Mouse (Mus musculus): ENCODE data around the gene Inpp1. TPM values are rescaled to one million over a fixed set of nuclear protein-coding genes. Genes with fewer than 3 reads are reported as not detected.

Gene Inpp1
- 10 to 100 TPM; 40.3 to 42.9 (median 42.1) TPM for total RNA-seq (2022)

DNA sequence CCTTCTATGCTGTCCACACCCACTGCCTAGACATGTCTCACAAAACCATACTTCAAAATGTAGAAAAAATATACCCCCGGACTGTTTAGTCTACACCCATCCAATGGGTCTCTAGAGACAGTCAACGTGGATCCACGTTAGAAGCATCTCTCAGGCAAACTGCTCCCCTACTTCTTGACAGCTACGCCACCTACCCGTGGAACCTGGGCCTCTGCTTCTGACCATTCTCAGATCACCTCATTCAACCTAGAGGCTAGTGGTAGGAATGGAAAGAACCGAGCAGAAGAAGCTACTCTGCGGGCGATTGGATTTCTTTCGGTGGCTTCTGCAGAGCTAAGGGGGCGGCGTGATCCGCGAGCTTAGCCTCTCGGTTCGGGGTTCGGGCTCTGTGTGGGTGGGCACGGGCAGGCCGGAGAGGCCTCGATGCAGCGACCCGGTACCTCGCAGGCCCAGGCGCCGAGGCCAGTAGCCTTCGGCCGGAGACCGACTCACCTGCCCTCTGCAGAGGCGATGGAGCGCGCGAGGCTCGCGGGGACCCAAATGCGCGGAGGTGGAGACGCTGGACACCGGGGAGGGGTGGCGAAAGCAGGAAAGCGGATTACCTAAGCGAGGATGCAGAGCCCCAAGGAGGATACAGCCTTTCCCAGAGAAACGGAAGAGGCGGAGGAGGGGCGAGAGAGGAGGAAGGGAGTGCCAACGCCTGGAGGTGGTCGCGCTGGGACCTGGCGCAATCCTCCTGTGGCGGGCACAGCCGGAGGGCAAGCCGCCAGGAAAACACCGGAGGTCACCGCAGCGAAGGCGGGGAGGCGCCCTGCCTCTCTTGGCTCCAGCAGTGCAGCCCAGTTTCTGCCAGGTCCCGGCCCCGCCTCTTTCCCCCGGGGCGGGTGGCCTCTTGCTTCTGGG is at the start of gene Inpp1:
Gene Inpp1, minus strand, starts transcription at position 779 of the 903 bp plus-strand sequence.
- DNase-seq (ENCODE audit: low spot score in 2 of 2) = peak; percentile 52 to 67

DNA sequence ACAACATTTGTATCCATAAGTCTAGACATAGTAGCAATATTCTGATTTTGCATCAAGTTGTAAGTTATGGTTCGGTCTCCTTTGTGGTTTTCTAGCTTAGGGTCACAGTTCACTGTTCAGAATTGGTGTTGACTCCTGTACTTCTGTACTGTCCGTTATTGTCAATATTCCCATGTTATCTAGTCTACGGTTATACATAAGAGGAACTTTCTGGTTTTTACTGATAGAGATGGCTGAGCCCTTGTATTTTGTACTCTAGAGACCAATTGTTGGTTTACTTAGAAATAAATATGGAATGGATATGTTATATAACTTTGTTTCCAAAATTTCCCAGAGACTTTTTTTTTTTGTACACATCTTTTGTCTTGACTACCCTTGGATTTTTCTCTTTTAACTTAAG is 48.5 kb upstream of the Inpp1 start:
- no peak for DNase-seq (ENCODE audit: low spot score in 2 of 2)

DNA sequence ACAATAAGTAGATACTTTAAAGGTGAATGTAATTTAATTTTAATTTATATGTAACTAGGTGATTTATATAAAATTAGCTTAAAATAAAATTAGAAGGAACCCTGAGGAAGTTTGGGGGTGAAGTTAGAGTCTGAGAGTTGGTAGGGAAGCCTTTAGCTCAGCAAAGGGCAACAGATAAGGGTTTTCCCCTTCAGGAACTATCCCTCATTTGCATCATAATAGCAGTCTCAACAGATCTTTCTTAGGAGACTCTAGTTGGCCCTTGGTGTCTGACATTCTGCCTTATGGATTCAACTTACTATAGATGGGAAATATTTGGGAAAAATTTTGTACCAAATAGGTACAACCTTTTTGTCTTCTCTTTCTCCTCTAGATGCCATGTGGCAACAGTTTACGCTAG is 46.7 kb upstream of the Inpp1 start:
- no peak for DNase-seq (ENCODE audit: low spot score in 2 of 2)

DNA sequence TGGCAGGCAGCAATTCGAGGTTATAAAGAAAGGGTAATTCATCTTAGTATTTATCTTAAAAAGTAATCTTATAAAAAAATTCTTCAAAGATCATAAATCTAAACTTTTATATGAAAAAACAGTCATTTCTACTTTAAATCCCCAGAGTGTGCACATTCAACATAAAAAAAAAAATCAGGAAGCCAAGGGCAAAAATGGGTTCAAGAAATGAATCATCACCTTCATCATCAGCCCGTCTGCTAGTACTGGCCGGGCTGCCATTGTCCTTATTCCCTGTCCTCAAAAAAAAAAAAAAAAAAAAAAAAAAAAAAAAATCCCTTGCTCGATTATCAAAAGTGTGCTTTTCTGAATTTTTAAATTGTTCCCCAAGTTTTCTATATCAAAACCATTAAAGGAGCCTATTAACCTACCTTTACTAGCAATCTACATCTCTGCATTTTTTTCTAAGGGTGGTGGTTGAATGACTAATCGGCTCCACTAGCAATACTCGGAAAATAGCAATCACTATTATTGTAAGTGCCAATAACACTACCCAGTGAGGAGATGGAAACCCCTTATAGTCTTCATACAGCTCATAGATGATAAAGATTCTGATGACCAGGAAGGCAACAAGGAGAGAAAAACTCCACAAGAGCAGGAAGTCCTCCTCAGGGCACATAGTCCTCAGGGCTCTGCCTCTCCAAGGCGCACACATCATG is 38.6 kb upstream of the Inpp1 start:
- no peak for DNase-seq (ENCODE audit: low spot score in 2 of 2)

DNA sequence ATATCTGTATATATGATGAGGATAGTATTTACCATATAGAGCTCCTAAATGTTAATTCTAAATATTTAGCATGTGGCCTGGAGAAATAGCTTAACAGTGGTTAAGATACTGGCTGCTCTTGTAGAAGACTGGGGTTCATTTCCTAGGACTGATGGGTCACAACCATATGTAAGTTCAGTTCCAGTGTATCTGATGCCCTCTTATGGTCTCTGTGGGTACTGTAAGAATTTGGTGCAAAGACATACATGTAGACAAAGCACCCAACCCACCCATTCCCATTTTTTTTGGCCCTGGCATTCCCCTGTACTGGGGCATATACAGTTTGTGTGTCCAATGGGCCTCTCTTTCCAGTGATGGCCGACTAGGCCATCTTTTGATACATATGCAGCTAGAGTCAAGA is 36.5 kb upstream of the Inpp1 start:
- peak in 1 of 2 experiments; percentile 13 for DNase-seq (ENCODE audit: low spot score in 2 of 2)

DNA sequence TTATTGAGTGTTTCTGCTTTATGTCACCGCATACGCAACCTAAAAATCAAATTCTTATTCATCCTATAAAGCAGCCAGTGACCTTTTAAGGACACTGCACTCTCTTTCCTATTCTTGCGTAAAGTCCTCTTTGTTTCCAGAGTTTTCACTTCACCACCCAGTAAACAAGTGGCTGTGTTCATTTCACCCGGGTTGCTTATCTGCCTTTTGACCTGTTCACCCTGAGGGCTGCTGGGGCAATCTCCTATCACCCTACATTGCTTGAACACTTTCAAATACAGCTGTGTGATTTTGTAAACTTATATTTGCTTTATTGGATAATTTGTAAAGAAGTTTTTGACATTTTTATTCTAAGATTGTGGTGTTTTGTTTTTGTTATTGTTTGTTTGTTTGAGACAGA is 31.9 kb upstream of the Inpp1 start:
- DNase-seq (ENCODE audit: low spot score in 2 of 2) = no peak

DNA sequence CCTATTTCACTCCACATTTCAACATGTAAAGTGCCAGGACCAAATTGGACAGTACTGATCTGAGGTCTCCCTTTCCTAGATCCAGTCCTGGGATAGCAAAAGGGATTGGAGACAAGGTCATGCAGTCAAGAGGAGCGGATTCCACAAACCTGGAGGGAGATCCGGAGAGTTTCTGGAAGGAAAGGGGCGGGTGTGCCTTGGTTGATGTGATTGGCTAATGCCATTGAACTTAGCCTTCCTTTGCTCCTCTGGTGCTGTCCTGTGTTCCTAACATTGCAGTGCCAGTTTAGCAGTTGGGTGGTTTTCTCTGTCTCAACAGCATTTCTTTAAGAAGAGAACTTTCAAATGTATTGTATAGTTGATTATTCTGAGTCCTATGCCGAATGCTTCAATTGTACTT is 29.1 kb upstream of the Inpp1 start:
- DNase-seq (ENCODE audit: low spot score in 2 of 2) = no peak

DNA sequence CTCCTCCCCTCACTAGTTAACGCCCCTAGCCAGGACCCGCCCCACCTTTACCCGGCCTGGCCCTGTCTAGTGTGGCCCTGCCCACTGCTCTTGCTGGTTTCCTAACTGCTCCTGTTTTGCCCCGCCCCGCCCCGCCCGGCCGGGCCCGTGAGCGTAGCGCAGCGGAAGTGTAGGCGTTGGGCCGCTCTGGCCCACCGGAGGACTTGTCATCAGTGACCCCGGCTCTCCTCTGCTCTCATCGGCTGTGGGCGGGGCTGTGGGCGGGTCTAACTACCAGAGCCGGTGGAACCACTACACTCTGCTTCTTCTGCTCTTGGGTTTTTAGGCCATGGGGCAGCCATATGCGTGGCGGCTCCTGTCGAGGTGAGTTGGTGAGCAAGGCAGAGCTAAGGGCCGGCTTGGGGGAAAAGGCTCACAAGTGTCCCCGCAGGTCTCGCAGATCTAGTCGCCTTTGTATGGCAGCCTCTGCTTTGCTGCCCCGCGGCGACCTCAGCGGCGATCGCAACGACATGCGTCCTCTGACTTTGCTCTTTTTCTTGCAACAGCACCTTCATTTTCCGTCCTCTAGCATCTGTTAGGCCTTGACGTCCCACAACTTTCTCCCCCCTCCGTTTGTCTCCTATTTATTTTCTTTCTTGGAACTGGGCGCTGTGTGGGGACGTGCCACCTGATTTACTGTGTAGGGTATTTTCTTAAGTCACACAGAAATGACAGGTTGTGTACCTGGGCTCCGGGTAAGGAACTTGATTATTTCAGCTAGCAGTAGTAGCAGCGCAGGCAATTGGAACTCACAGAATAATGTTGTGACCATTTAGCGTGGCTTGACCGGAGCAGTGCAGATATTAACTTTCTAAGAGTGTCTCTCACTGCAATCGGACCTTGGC is 27.5 kb upstream of the Inpp1 start, which contains the start of gene Hibch:
Gene Hibch, plus strand, starts transcription at position 148 of the 884 bp plus-strand sequence.
- DNase-seq (ENCODE audit: low spot score in 2 of 2) = peak; percentile 96 to 98

DNA sequence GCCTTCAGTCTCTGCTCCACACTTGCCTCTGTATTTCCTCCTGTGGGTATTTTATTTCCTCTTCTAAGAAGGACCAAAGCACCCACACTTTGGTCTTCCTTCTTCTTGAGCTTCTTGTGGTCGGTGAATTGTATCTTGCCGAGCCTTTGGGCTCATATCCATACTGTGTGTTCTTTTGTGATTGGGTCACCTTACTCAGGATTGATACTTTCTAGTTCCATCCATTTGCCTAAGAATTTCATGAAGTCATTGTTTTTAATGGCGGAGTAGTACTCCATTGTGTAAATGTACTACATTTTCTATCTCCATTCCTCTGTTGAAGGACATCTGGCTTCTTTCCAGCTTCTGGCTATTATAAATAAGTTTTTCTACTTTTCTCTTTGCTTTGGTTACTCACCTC is 26.9 kb upstream of the Inpp1 start:
- no peak for DNase-seq (ENCODE audit: low spot score in 2 of 2)

DNA sequence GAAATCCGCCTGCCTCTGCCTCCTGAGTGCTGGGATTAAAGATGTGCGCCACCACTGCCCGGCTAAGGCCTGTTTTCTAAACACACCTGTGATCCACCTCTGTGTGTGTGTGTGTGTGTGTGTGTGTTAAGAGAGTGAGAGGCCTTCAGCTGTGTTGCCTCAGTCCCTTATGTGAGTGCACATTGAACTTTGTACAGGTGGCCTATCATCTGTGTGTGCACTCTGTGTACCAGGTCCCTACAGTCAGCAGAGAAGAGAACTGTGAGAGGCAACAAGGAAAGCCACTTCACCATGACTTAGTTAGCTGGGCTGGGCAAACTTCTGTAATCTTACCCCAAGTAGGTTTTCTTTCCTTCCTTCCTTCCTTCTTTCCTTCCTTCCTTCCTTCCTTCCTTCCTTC is 21.6 kb upstream of the Inpp1 start:
- DNase-seq (ENCODE audit: low spot score in 2 of 2) = no peak

DNA sequence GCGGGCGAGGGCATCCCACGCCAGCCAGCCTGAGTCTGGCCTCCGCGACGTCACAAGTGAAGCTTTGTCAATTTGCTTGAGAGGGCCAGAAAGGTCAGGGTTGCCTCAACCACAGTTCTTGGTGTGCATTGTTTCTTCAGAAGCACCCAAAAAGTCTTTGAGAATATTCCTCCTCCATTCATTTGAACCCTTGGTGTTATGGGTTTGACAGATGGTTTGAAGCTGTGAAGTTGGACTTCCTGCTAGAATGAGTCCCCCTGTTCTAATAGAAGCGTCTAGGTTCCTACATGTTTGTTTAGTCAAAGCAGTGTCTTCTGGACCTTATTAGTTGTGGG is 292 bp upstream of the Inpp1 start:
- no peak for DNase-seq (ENCODE audit: low spot score in 2 of 2)

DNA sequence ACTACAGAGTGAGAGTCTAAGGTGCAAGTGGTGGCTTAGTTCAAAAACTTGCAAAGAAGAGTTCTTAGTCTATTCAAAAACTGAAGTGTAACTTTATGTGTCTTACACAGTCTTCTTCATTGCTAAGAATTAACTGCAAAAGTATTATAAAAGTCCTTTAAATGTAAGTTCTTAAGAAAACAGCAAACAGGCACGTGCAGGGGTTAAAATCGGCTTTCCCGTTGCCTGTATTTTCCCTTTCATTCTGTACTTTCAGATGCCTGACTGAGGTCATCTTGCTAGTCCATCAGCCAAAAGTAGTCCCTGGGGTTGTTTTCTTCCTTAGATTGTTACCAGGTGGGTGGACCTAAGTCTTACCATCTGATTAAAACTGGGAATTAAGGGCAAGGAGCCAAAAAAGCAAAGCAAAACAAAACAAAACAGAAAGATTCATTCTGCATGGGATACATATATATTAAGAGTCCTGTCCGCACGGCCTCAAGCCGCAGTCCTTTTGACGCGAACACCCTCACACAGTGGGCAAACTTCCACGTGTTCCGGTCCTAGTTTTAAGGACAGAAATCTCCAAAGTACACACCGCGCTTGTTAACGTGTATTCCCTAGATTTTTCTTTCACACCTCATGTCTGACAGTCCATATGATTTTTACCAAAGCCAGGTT is 1.1 kb downstream of the Inpp1 start:
- DNase-seq (ENCODE audit: low spot score in 2 of 2) = no peak

DNA sequence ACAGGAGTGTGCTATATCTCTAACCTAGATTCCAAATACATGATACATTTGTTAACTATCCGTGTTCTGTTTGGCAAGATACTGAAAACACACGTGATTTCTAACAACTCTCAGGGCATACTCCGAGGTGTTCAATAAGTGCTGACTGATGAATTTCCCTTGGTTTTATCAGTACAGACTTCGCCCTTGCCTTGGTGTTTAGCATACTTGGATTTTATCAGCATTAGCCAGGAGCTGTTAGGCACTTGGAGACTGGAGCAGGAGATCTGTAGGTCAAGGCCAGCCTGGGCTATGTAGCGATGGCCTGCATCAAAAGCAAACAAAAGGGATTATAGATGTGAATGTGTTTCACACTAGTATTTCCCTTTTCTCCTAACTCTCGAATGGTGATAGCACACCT is 9.0 kb downstream of the Inpp1 start:
- DNase-seq (ENCODE audit: low spot score in 2 of 2) = no peak

DNA sequence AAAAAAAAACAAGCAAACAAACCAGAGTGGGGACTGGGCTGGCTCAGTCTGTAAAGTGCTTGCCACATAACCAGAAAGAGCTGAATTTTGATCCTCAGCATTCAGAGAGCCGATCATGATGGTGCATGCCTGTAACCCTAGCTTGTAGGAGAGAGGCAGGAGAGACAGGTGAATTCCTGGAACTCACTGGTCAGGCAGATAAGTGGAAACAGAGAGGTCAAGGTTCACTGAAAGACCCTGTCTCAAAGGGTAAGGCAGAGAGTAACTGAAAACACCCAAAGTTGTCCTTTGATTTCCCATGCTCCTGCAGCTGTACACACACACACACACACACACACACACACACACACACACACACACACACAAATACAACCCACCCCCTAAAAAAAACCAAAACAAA is 12.4 kb downstream of the Inpp1 start:
- DNase-seq (ENCODE audit: low spot score in 2 of 2) = no peak

DNA sequence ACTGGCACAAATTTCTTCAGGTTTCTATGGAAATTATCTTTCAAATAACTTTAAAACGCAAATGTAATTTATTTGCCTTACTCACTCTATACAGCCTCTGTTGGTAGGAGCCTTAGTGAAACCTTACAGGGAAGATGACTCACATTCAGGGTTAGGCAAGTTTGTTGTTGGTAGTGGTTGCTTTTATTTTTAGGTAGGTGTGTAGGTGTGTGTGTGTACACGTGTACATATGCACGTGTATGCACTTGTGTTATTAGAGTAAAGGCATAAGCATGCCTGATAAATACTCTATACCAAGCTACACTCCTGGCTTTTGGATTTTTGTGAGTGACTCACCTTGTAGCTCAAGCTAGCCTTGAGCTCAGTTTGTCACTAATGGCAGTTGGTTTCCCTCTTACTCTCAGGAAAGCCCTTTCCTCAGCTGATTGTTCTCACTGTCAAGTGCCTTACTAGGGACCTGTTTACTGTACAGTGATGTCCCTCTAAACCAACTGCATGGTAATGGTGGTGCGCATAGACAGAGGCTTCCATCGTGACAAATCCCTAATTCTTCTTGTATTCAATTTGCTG is 15.0 kb downstream of the Inpp1 start:
- DNase-seq (ENCODE audit: low spot score in 2 of 2) = no peak

DNA sequence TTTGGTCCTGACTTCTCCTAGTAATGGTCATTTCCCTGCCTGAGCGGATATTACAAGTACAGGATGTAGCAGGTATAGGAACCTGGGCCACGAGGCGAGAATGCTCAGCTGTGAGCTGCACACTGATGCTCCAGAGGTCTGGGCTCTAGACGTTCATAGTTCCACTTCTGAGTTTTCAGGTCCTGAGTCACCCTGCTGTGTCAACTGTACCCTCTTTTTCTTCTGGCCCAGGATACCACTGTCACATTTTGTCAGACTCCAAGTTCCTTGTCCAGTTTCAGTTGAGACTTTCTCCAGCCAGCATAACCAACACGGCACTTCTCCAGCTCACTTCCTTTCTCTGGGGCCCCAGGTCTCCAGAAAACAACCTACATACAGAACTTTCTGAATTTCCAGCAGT is 15.8 kb downstream of the Inpp1 start:
- no peak for DNase-seq (ENCODE audit: low spot score in 2 of 2)

DNA sequence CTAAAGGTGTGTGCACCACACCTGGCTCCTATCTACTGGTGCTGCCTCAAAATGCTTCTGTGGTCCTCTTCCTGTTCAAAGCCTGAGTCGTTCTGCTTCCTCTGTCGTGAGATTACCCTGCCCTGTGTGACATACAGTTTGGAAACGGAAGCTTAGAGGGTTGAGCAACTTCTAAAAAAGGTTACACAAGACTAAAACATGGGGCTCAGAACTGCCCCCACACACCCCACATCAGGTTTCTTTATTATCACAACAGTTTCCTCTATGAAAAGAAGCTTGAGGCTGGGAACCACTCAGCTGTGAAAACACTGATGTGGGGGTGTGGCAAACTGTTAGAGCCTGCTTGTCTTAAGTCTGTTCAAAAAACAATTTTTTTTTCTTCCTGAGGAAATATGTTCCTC is 17.1 kb downstream of the Inpp1 start:
- DNase-seq (ENCODE audit: low spot score in 2 of 2) = no peak

DNA sequence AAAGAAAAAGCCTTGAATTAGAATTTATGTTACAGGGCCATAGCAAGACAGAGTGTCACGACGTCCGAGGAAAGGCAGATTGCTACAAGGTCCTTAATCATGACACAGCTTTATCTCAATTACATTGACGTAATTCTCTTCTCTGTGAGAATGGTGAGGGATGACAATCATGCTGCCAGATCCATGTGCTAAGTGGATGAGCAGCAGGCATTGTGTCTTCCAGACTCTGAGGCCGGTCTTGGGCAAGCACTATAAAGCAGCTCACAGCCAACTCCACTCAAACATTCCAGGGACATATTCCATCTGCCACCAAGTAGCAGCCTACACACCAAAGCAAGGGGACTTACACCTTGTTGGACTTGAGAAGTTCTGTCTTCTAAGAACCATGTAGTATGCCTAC is 17.7 kb downstream of the Inpp1 start:
- no peak for DNase-seq (ENCODE audit: low spot score in 2 of 2)

DNA sequence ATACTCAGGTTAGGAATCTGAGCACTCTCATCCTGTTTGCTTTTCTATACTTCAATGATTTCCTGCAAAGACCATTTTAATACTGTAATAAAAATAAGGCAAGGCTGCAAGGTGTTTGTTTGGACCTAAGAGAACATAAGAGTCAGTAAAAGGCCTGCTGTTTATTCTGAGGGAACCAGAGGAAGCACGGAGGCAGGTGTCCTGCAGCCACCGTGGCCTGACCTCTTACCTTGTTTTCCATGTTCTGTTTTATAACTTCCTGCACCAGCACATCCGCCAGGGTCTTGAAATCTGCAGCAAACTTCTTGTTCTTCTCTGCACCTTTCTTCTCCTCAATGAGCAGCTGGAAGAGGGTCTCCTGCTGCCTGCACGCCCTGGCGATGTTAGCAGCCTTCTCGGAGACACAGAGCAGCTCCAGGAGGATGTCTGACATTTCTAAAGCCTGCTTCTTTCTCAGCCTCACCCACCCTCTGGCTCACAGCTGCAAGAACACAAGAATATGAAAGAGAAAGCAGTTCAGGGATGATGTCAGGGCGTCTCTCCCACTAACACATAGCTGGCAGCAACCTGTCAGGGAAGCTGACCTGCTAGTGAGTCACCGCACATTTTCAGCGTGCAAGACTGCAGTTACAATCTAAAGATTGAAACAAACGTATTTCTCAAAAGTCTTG is 18.3 kb downstream of the Inpp1 start:
- DNase-seq (ENCODE audit: low spot score in 2 of 2) = peak in 1 of 2 experiments; percentile 29

DNA sequence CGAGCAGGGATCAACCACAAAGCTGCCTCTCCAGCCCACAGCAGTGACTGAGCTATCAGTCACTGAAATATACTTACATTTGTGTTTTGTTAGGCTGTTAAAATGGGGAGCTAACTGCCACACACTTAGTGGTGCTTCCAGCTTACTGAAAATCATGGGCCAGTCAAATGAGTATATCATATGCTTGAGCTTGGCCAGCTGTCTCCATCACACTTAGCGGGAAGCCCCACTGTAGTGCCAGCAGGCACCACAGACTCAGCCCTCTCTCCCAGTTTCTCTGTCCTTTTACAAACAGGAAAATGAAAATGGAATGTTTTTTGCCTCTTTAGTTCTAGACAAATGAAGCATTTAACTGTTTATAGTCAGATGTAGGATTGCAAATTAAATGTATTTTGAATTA is 21.6 kb downstream of the Inpp1 start:
- DNase-seq (ENCODE audit: low spot score in 2 of 2) = no peak
